Mouse (Mus musculus) thymus, adult 2 months (tissue): ENCODE results near the gene Col10a1.
"Not testable (repeated sequence)": the region's sequence is repeated elsewhere in the genome, so short reads cannot be mapped to it uniquely, and the experiment has no call there.

Source experiments
- CTCF ChIP-seq: fragments of 200-500 bp; IDR thresholded peaks from 2 replicates; pipeline ENCODE4 v1.5.1; 2012; ENCODE audit warnings: mild to moderate bottlenecking, control low read depth, low read length, moderate library complexity, borderline replicate concordance; ENCODE audit not compliant: control insufficient read depth, poor library complexity, insufficient read depth; ENCODE audit errors: extremely low read depth
- POLR2A ChIP-seq: fragments of 200-500 bp; IDR thresholded peaks from 2 replicates; pipeline ENCODE4 v1.6.1; 2012; ENCODE audit warnings: mild to moderate bottlenecking, low read length, control low read depth, moderate library complexity; ENCODE audit not compliant: control insufficient read depth, poor library complexity, insufficient read depth; ENCODE audit errors: extremely low read depth

DNA sequence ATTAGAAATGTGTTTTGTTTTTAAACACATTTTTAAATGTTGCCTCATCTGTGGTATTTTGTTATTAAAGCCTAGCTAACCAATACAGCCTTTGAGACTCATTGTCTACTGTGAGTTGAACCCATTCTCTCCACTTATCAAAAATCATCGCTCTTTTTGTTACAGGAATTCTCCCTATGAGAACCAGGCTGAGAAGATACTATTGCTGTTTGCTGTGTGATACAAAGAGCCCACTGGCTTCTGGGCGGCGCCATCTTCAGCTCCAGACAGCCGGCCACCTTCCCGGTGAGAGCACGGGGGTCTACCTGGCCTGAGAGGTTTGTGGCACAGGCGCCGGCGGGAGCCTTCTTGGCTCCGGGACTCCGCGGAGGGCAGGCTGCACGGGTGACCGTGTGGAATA is 44.4 kb downstream of the Col10a1 start:
- not testable (repeated sequence) for TF ChIP-seq CTCF, POLR2A
